Mouse (Mus musculus) layer of hippocampus, postnatal 25 days (tissue): ENCODE measurements around the gene Ramp3. TPM values are rescaled to one million over a fixed set of nuclear protein-coding genes. Genes with fewer than 3 reads are reported as not detected.

Source experiments
- DNase-seq, 2 experiments: peaks; one replicate each; pipeline ENCODE4 v3.0.0; 2022; ENCODE audit warnings: mixed read lengths in 2 of 2, low spot score in 1 of 2; ENCODE audit errors: extremely low spot score in 1 of 2
- total RNA-seq, 2 experiments: library from RNA; stranded (reverse); gene quantifications; 2 replicates each; pipeline ENCODE4 v1.2.3; 2021

Gene Ramp3
- total RNA-seq, 2 experiments from 2014 or later = 4.7 to 7.4 TPM

- no peak for DNase-seq
Observed at GRCm38 (mm10) chr11:6669041-6669440, 10.7 kb downstream of the Ramp3 start.

DNA sequence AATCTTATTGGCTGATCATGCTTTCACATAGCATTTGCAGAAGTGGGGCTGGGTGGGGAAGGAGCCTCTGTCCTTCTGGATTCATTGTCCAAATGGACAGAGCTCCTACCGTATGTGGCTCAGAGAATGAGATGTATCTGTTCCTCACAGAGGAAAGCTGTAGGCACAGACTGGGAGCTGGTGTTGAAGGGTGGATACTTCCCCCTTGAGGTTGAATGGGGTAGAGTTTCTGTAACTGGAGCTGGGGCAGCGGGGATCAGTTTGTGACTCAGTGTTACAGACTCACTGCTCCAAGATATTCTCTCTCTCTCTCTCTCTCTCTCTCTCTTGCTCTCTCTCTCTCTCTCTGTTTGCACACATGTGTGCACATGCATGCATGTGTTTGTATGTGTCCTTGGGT lies 11.7 kb downstream of the Ramp3 start:
- DNase-seq = no peak

DNA sequence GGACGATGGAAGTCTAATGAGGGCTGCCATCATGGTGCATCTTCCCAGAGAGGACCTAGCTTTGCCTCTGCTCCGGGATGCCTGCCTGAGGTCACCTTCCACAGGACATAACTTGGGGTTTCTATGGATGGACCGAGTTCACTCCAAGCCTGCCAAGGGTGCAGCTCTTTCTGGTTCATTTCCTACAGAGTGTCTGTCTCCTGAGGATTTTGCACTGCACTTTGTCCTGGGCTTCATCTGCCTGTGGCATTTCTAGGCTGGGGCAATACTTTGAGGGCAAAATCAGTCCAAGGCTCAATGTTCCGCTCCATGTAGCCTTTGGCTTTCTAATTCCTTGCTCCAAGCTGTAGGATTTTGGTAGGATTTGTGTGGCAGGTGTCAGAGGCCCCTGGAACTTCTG lies 12.5 kb downstream of the Ramp3 start:
- DNase-seq = no peak

DNA sequence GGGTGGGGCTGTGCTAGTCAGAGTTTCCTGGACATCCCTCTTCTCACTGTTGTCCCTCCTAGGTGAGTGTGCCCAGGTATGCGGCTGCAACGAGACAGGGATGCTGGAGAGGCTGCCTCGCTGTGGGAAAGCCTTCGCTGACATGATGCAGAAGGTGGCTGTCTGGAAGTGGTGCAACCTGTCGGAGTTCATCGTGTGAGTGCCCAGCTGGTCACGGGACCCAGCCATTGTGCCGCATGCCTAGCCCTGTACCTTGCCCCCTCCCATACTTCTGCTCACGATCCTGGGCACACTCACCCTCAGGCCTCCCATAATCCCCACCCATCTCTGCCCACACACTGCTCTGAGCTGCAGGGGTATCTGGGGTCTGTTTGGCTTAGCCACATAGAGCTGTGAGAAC lies 16.4 kb downstream of the Ramp3 start:
- no peak for DNase-seq

DNA sequence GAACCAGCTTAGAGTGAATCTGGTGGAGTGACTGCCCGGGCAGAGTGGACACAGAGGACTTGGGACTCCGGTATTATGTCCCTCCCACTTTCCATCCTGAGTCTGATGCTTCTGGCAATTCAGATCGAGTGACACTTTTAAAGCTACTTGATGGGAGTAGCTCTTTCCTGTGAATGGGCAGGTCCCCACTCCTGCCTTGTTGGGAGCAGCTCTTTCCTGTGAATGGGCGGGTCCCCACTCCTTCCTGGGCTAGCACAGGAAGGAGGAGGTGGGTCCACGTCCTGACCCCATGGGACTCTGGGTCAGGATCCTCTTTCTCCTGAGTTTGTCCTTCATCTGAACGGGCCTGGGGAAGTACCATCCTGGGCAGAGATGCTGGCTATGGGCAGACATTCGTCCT lies 17.1 kb downstream of the Ramp3 start:
- no peak for DNase-seq

DNA sequence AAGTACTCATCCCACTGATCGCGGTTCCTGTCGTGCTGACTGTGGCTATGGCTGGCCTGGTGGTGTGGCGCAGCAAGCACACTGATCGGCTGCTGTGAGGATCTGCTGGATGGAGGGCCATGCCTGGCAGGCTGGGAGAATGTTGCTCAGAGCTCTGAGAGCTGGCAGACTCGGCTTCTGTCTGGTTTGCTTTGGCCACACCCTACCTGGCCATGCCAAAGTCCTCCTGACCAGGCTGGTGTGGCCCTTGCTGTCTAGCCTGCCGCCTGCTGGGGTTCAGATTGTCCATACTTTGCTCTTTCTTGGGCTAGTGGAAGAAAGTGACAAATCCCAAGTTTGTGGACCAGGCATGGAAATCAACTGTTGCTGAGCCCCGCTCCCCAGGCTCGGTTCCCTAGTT lies 18.3 kb downstream of the Ramp3 start:
- no peak for DNase-seq

DNA sequence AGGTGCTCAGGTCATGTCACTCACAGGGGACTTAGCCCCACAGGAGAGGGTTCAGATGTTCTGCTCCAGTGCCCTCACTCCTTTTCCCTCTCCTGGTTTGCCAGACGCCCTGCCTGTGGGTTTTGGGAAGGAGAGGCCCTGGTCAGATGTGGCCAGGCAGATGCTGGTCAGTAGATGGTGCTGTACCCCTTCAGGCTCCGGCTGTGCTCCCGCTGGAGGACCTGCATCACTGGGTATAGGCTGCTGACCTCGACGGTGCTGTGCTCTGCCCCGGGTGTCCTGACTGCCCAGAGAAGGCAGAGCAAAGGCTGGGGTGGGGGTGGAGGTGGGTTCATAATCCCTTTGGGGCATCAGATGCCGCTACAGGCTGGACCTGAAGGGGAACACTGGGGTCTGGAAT lies 19.2 kb downstream of the Ramp3 start:
- DNase-seq = no peak

DNA sequence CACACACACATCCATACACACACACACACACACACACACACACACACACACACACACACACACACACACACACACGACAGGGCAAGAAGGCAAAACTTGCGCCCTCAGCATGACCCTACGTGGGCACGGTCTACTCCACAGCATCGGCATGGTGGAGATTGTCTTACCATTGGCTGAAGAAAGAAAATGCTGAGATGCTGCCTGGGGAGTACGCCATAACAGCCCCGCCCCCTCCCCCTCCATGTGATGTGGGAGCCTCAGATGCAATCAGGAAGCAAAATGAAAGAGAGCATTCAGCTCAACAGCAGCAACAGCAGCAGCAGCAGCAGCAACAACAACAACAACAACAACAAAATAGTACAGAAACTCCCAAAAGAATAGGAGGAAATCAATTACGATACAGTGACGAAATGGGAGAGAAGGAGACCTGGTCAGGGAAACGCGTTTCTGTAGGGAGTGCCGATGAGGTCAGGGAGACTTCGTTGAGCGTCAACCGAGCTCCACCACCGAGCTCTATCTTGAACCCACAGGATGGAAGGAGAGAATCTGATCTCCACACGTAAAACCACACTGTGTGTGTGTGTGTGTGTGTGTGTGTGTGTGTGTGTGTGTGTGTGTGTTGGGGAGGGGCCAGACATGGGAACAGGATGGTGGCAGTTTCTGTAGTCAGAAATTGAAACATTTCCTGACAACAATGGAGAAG lies 21.5 kb downstream of the Ramp3 start:
- no peak for DNase-seq

GRCm38 (mm10) chr11:6680397-6680818 lies 22.1 kb downstream of the Ramp3 start:
- no peak for DNase-seq

- DNase-seq = no peak
Observed at GRCm38 (mm10) chr11:6684741-6685140, 26.4 kb downstream of the Ramp3 start.

DNA sequence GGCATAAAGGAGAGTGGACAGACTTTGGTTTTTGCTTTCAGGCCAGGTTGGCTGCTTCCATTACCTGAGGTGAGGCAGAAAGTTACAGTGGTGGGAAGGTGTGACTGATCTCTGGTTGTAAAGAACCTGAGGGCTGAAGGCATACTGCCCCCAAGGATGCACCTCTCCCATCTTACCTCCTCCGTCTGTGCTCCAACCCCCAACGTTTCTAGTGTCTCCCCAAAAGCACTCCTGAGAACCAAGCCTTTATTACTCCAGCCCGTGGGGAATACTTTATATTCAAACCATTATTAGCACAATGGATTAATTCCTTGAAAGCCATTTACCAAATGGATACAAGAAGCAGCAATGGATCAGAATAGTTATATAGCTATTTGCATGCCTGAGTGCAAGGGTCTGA lies 30.6 kb downstream of the Ramp3 start:
- DNase-seq = no peak

- DNase-seq = no peak
Observed at GRCm38 (mm10) chr11:6692341-6692740, 34.0 kb downstream of the Ramp3 start.

DNA sequence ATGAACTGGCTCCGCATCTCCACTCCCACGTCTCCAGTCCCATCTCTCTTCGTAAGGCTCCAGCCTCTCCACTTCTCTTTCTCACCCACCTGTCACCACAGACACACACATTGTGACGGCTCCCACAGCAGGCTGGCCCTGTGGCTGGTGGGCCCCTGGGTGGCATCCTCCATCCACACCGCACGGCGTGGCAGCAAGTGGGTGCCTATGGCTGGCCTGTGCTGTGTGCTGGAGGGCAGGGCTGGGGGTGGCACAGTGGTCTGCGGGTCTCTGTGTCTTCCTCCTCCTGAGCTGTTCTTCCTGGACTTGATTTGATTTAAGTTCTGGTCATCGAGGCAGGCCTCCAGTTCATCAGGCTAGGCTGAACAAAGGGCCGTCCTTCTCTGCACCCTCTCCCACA lies 35.8 kb downstream of the Ramp3 start:
- DNase-seq = no peak

- no peak for DNase-seq
Observed at GRCm38 (mm10) chr11:6695176-6695575, 36.9 kb downstream of the Ramp3 start.

DNA sequence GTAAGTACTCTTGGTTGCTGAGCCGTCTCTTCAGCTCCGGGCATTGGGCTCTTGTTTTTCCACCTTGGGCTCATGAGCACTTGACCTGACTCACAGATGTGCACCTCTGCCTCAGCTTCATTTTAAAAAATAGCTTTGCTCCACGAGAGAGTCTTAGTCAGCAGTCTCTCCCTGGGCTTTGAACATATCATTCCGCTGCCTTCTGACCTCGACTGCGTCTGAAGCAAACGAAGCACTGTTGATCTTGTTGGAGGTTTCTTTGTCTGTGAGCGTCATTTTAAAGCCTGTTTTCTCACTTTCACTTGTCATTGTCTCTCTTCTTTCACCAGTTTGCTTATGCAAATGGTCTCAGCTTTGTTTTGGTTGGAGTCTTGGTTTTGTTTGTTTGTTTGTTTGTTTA lies 38.2 kb downstream of the Ramp3 start:
- no peak for DNase-seq

DNA sequence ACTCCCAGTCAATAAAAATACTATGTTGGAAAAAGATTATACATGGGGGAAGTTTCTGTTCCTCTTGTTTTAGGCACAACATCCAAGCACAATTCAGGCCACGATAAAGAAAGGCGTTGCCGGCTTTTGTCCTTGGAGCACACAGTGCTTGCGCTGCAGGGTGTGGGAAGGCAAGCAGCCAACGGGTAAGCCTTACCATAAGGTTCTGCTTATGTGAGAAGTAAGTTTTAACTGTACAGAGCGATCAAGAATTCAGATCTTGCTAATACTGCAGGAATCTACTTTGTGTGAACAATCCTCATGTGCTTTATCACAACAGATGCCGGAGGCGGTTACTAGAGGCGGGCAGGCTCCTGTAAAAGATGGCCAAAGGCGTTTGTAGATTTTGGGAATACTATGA lies 39.4 kb downstream of the Ramp3 start:
- DNase-seq = no peak

DNA sequence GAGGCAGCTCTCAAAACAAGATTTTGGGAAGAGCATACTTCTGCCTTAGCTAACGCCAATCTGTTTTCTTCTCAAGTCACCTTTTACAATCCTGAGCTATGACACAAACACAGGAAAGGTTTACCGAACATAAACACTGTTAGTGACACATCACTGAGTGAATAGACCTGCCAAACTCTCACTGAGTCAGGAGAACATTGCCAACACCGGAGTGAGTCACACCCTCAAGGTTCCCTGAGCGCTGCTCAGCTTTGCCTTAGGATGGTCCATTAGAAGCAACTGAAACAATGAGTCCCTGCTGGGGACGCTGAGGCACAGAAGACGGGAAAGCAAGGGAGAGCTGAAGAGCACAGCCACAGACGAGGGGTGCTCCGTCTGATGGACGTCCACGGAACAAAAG lies 40.0 kb downstream of the Ramp3 start:
- no peak for DNase-seq

- DNase-seq = no peak
Observed at GRCm38 (mm10) chr11:6702258-6702657, 43.9 kb downstream of the Ramp3 start.

DNA sequence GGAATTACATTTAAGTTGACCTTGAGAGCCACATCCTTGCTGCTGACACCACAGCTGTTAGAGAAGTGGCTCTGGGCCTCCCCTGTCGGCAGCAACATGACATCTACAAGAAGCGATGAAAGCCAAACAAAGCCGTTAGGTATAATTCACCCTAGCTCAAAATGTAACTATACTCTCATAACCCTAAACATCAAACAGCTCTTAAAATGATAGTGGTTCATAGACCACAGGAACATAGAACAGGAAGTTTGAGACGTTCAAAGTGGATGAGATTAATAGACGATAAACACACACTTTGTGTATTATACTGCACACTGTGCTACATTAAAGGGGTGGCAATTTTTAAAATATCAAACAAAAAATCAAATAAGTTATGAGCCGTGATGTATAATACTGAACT lies 46.5 kb downstream of the Ramp3 start:
- DNase-seq = no peak

GRCm38 (mm10) chr11:6705516-6705915 lies 47.2 kb downstream of the Ramp3 start:
- no peak for DNase-seq

- DNase-seq = no peak
Observed at GRCm38 (mm10) chr11:6706796-6707195, 48.5 kb downstream of the Ramp3 start.

DNA sequence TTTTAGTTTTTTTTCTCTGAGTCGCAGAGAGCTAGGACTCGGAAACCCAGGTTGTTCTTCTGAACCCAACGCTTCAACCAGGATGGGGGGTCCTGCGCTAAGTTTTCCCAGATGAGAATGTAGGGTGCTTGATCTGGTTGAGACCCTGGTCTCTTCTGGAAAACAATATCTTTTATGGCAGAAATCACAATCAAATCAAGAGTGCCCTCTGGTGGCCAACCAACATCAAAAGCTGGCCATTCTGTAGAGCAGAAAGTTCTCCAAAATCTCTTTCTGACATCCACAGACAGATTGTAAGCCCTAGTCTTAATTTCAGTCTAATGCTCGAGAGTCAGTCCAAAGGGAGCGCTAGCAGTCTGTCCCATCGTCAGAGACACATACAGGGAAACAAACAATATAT lies 50.1 kb downstream of the Ramp3 start:
- no peak for DNase-seq

DNA sequence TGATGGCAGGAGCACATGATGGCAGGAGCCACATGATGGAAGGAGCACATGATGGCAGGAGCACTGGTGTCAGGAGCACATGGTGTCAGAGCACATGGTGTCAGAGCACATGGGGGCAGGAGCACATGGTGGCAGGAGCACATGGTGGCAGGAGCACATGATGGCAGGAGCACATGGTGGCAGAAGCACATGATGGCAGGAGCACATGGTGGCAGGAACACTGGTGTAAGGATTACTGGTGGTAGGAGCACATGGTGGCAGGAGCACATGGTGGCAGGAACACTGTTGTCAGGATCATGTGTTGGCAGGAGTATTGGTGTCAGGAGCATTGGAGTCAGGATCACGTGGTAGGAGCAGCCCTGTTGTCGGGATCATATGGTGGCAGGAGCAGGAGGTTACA lies 52.1 kb downstream of the Ramp3 start:
- no peak for DNase-seq
